ENCODE assay signal across 9 mouse cellular contexts in genomic region chr11:31637788-31638373, GRCm38 (mm10). TPM values are rescaled to one million over a fixed set of nuclear protein-coding genes. Genes with fewer than 3 reads are reported as not detected.
A peak's percentile ranks its signal among the peaks of the same experiment; 100 is the strongest.
DNase-seq lines count a peak whose midpoint lies in the region; ATAC-seq and TF ChIP-seq lines count a peak whose summit lies in the region.
"Had no signal": no experiment of that assay in that cellular context is flagged by ENCODE, and none has a peak within 500 bp of the region (broad histone marks: within the 10 kb centered on the region; RNA-seq: fewer than 3 reads in every experiment).

No protein-coding gene starts in this region.

- 27% methylated on average over 10 of the region's 10 CpGs for WGBS in heart, embryonic 13.5 days
- 24% methylated on average over 10 of the region's 10 CpGs for WGBS in olfactory bulb, adult 2 months
- 38% methylated on average over 10 of the region's 10 CpGs for WGBS in thymus, adult 2 months

- H3K27me3 ChIP-seq in heart, embryonic 13.5 days (replicated peaks) = 0 out of 2 replicates have a peak, but pooled peaks cover 4% of the 10 kb centered on the region
- no peaks in the 10 kb centered on the region for H3K27me3 ChIP-seq in thymus, adult 2 months (ENCODE audit: control insufficient read depth, insufficient read depth, low read length)

- no peak overlapping the region for H3K4me3 ChIP-seq in embryonic fibroblast, embryonic 13.5 days (ENCODE audit: insufficient read depth, low read length)
- H3K4me3 ChIP-seq in heart, embryonic 13.5 days = no peak overlapping the region
- H3K4me3 ChIP-seq in olfactory bulb, adult 2 months (ENCODE audit: insufficient read depth, low read depth, low read length) = no peak overlapping the region
- H3K4me3 ChIP-seq in thymus, adult 2 months (ENCODE audit: control insufficient read depth, insufficient read depth, low read length) = no peak overlapping the region
- H3K4me3 ChIP-seq: erythroblast, embryonic 14.5 days had no signal

- 0 out of 2 replicates have a peak overlapping the region, but pooled peaks have one; percentile 33 for H3K4me2 ChIP-seq in heart, embryonic 13.5 days

- H3K4me1 ChIP-seq in embryonic fibroblast, embryonic 13.5 days (ENCODE audit: control insufficient read depth, insufficient read depth, low read length) = no peaks in the 10 kb centered on the region
- H3K4me1 ChIP-seq in heart, embryonic 13.5 days = peaks cover 6% of the 10 kb centered on the region; the same call in 1 of the 2 replicates
- H3K4me1 ChIP-seq in olfactory bulb, adult 2 months (ENCODE audit: control insufficient read depth, insufficient read depth, low read length) = peaks cover 3% of the 10 kb centered on the region; the same call in 1 of the 2 replicates
- no peaks in the 10 kb centered on the region for H3K4me1 ChIP-seq in thymus, adult 2 months (replicated peaks; ENCODE audit: control insufficient read depth, insufficient read depth, low read length)

- H3K36me3 ChIP-seq in heart, embryonic 13.5 days = no peaks in the 10 kb centered on the region
- no peaks in the 10 kb centered on the region for H3K36me3 ChIP-seq in thymus, adult 2 months (ENCODE audit: control insufficient read depth, insufficient read depth, low read length)

- H3K9me3 ChIP-seq in heart, embryonic 13.5 days = no peaks in the 10 kb centered on the region

- no peak for TF ChIP-seq POLR2A in embryonic fibroblast, embryonic 13.5 days (IDR thresholded peaks at IDR 0.05; ENCODE audit: low read depth, low read length)
- TF ChIP-seq POLR2A in olfactory bulb, adult 2 months (IDR thresholded peaks at IDR 0.05; ENCODE audit: insufficient read depth, low read depth, low read length) = no peak
- TF ChIP-seq POLR2A in thymus, adult 2 months (IDR thresholded peaks at IDR 0.05; ENCODE audit: control insufficient read depth, extremely low read depth, insufficient read depth, low read length, poor library complexity) = no peak

- 0 out of 2 replicates have a peak overlapping the region, but pooled peaks have one; percentile 52 for H3K9ac ChIP-seq in heart, embryonic 13.5 days

- peak; percentile 84 for TF ChIP-seq CTCF in embryonic fibroblast, embryonic 13.5 days (IDR thresholded peaks at IDR 0.05; ENCODE audit: borderline replicate concordance, insufficient read depth, low read length)
- TF ChIP-seq CTCF in olfactory bulb, adult 2 months (IDR thresholded peaks at IDR 0.05; ENCODE audit: insufficient read depth, low read depth, low read length) = peak; percentile 81
- peak; percentile 93 for TF ChIP-seq CTCF in thymus, adult 2 months (IDR thresholded peaks at IDR 0.05; ENCODE audit: borderline replicate concordance, control insufficient read depth, extremely low read depth, insufficient read depth, low read length, poor library complexity)

- DNase-seq in CD4-positive helper T cell, adult 2 months (ENCODE audit: low read depth, low spot score) = peak; percentile 49
- peak; percentile 82 for DNase-seq in brain, adult 2 months (ENCODE audit: low read depth, low spot score)
- DNase-seq in kidney, postnatal 10 days = peak; percentile 87
- DNase-seq in lung, adult 18-20 months = peak; percentile 59
- peak; percentile 65 for DNase-seq in thymus, adult 2 months

- no peak for ATAC-seq in heart, embryonic 13.5 days (ENCODE audit: extremely low read depth, insufficient number of reproducible peaks, low FRiP score, low TSS enrichment)

- no peak overlapping the region for H3K27ac ChIP-seq in embryonic fibroblast, embryonic 13.5 days (ENCODE audit: insufficient read depth, low read length)
- H3K27ac ChIP-seq in heart, embryonic 13.5 days (replicated peaks) = no peak overlapping the region
- H3K27ac ChIP-seq in olfactory bulb, adult 2 months (ENCODE audit: insufficient read depth, low read depth, low read length) = no peak overlapping the region
- no peak overlapping the region for H3K27ac ChIP-seq in thymus, adult 2 months (ENCODE audit: control insufficient read depth, insufficient read depth, low read length)

RNA-seq across cellular contexts. Expression of gene Bod1, which starts 33.8 kb away (rescaled TPM):
- polyA plus RNA-seq in embryonic fibroblast, embryonic 13.5 days (2011; ENCODE audit: insufficient read length, low read depth, missing spikeins) = 46.0 and 51.2 TPM in 2 replicates
- 68.0 and 75.9 TPM in 2 replicates for polyA plus RNA-seq in heart, embryonic 13.5 days (2015; fragmentation: Nextera tagmentation; extraction: Ambion mirVana)
- polyA plus RNA-seq in olfactory bulb, adult 2 months (2012; ENCODE audit: insufficient read depth, insufficient read length, low replicate concordance, missing spikeins) = not detected in 2 replicates
- polyA plus RNA-seq in thymus, adult 2 months (2012; rRNA removed) = 39.3 and 40.3 TPM in 2 replicates

Comparison
In these comparisons a context has a peak if more than half of its experiments do, and no peak if none do; other contexts are left out.
1. RNA of gene Bod1, which starts 33.8 kb away (polyA plus RNA-seq): 68.0 to 75.9 TPM in heart, embryonic 13.5 days, 46.0 to 51.2 TPM in embryonic fibroblast, embryonic 13.5 days and 39.3 to 40.3 TPM in thymus, adult 2 months; not detected in olfactory bulb, adult 2 months; every median in the first group is over 10 times any median in the second.
2. Peak in every context shown above with its lines, with median percentiles within 50 percentile points of each other: DNase-seq and CTCF ChIP-seq.